Mouse (Mus musculus): ENCODE results near the gene Smc1a. TPM values are rescaled to one million over a fixed set of nuclear protein-coding genes. Genes with fewer than 3 reads are reported as not detected.
A peak's percentile ranks its signal among the peaks of the same experiment; 100 is the strongest.

The Smc1a gene
- 108 and 120 TPM in 2 replicates for polyA plus RNA-seq (2016; fragmentation: Nextera tagmentation; extraction: Ambion mirVana)

GRCm38 (mm10) chrX:152016151-152017145, at the start of gene Smc1a, which contains the start of gene Ribc1:
TSS of gene Smc1a (plus strand) at chrX:152016428.
TSS of gene Ribc1 (minus strand) at chrX:152016295.
- Histone ChIP-seq H3K27ac (replicated peaks) (peak within 1 kb of the TSS; percentile 91), H3K36me3 (peaks cover 12% of the 10 kb centered on the region), H3K4me3 (peak within 1 kb of the TSS; percentile 68), H3K4me1 (peaks cover 16% of the 10 kb centered on the region), H3K27me3 (ENCODE audit: low read depth, poor library complexity, severe bottlenecking) (peaks cover 96% of the 10 kb centered on the region), H3K9me3 (replicated peaks) (no peaks in the 10 kb centered on the region)
- WGBS: 14% methylated on average over 64 of the region's 64 CpGs
- peak; percentile 88 for DNase-seq (ENCODE audit: low spot score)

- Histone ChIP-seq H3K9me3 (replicated peaks) (no peaks in the 10 kb centered on the region), H3K27me3 (ENCODE audit: low read depth, poor library complexity, severe bottlenecking) (peaks cover 99% of the 10 kb centered on the region), H3K4me3 (no peak overlapping the region), H3K36me3 (peaks cover 11% of the 10 kb centered on the region), H3K27ac (replicated peaks) (no peak overlapping the region), H3K4me1 (no peaks in the 10 kb centered on the region)
- no peak for DNase-seq (ENCODE audit: low spot score)
- 70% methylated on average over 4 of the region's 4 CpGs for WGBS
These were observed 17.1 kb upstream of the Smc1a start for GRCm38 (mm10) chrX:151999006-151999710.

GRCm38 (mm10) chrX:152001182-152001684, 15.0 kb upstream of the Smc1a start:
- Histone ChIP-seq H3K4me3 (peak overlapping the region; percentile 61), H3K9me3 (replicated peaks) (no peaks in the 10 kb centered on the region), H3K27ac (replicated peaks) (peak overlapping the region; percentile 81; the same call in 1 of the 2 replicates), H3K27me3 (ENCODE audit: low read depth, poor library complexity, severe bottlenecking) (peaks cover 100% of the 10 kb centered on the region), H3K4me1 (no peaks in the 10 kb centered on the region), H3K36me3 (peaks cover 28% of the 10 kb centered on the region)
- no peak for DNase-seq (ENCODE audit: low spot score)
- 42% methylated on average over 9 of the region's 9 CpGs for WGBS

- no peaks in the 10 kb centered on the region for H3K4me1 ChIP-seq
- H3K4me3 ChIP-seq: peak within 1 kb of the TSS; percentile 61
- DNase-seq (ENCODE audit: low spot score): peak; percentile 84
- H3K9me3 ChIP-seq (replicated peaks): no peaks in the 10 kb centered on the region
- WGBS: 24% methylated on average over 39 of the region's 41 CpGs
- peaks cover 100% of the 10 kb centered on the region for H3K27me3 ChIP-seq (ENCODE audit: low read depth, poor library complexity, severe bottlenecking)
- peaks cover 31% of the 10 kb centered on the region for H3K36me3 ChIP-seq
- H3K27ac ChIP-seq (replicated peaks): peak within 1 kb of the TSS; percentile 81
These were observed 14.2 kb upstream of the Smc1a start, which contains the start of gene Hsd17b10 for GRCm38 (mm10) chrX:152001737-152002710. TSS of gene Hsd17b10 (plus strand) at chrX:152001845.

- H3K4me3 ChIP-seq: peak overlapping the region; percentile 61
- H3K4me1 ChIP-seq: no peaks in the 10 kb centered on the region
- H3K27me3 ChIP-seq (ENCODE audit: low read depth, poor library complexity, severe bottlenecking): peaks cover 100% of the 10 kb centered on the region
- no peak for DNase-seq (ENCODE audit: low spot score)
- H3K36me3 ChIP-seq: peaks cover 37% of the 10 kb centered on the region
- H3K9me3 ChIP-seq (replicated peaks): no peaks in the 10 kb centered on the region
- WGBS: 81% methylated on average over 2 of the region's 2 CpGs
- H3K27ac ChIP-seq (replicated peaks): no peak overlapping the region
These were observed 13.4 kb upstream of the Smc1a start for GRCm38 (mm10) chrX:152002865-152003264.

- Histone ChIP-seq H3K27ac (replicated peaks) (no peak overlapping the region), H3K9me3 (replicated peaks) (no peaks in the 10 kb centered on the region), H3K4me1 (no peaks in the 10 kb centered on the region), H3K27me3 (ENCODE audit: low read depth, poor library complexity, severe bottlenecking) (peaks cover 99% of the 10 kb centered on the region), H3K4me3 (no peak overlapping the region), H3K36me3 (peaks cover 37% of the 10 kb centered on the region)
- 75% methylated on average over 1 of the region's 1 CpGs for WGBS
- no peak for DNase-seq (ENCODE audit: low spot score)
These were observed 8.4 kb upstream of the Smc1a start for GRCm38 (mm10) chrX:152007863-152008262.

GRCm38 (mm10) chrX:152015752-152016150, 477 bp upstream of the Smc1a start:
- Histone ChIP-seq H3K4me3 (peak overlapping the region; percentile 68), H3K27me3 (ENCODE audit: low read depth, poor library complexity, severe bottlenecking) (peaks cover 96% of the 10 kb centered on the region), H3K9me3 (replicated peaks) (no peaks in the 10 kb centered on the region), H3K27ac (replicated peaks) (peak overlapping the region; percentile 91), H3K4me1 (peaks cover 16% of the 10 kb centered on the region), H3K36me3 (peaks cover 12% of the 10 kb centered on the region)
- WGBS: 24% methylated on average over 11 of the region's 11 CpGs
- DNase-seq (ENCODE audit: low spot score): no peak

- H3K36me3 ChIP-seq: peaks cover 12% of the 10 kb centered on the region
- WGBS: 21% methylated on average over 14 of the region's 14 CpGs
- H3K4me3 ChIP-seq: peak overlapping the region; percentile 68
- H3K27ac ChIP-seq (replicated peaks): peak overlapping the region; percentile 91
- H3K4me1 ChIP-seq: peaks cover 16% of the 10 kb centered on the region
- DNase-seq (ENCODE audit: low spot score): no peak
- H3K9me3 ChIP-seq (replicated peaks): no peaks in the 10 kb centered on the region
- H3K27me3 ChIP-seq (ENCODE audit: low read depth, poor library complexity, severe bottlenecking): peaks cover 94% of the 10 kb centered on the region
These were observed 958 bp downstream of the Smc1a start for GRCm38 (mm10) chrX:152017186-152017585.

- Histone ChIP-seq H3K27ac (replicated peaks) (no peak overlapping the region), H3K4me1 (peaks cover 16% of the 10 kb centered on the region), H3K27me3 (ENCODE audit: low read depth, poor library complexity, severe bottlenecking) (peaks cover 94% of the 10 kb centered on the region), H3K36me3 (peaks cover 17% of the 10 kb centered on the region), H3K9me3 (replicated peaks) (no peaks in the 10 kb centered on the region), H3K4me3 (no peak overlapping the region)
- 89% methylated on average over 2 of the region's 2 CpGs for WGBS
- DNase-seq (ENCODE audit: low spot score): no peak
These were observed 3.1 kb downstream of the Smc1a start for GRCm38 (mm10) chrX:152019294-152019693.

GRCm38 (mm10) chrX:152039865-152040264, 23.6 kb downstream of the Smc1a start:
- no peak for DNase-seq (ENCODE audit: low spot score)
- H3K9me3 ChIP-seq (replicated peaks): no peaks in the 10 kb centered on the region
- H3K27me3 ChIP-seq (ENCODE audit: low read depth, poor library complexity, severe bottlenecking): peaks cover 92% of the 10 kb centered on the region
- H3K4me1 ChIP-seq: no peaks in the 10 kb centered on the region
- no peak overlapping the region for H3K27ac ChIP-seq (replicated peaks)
- H3K36me3 ChIP-seq: peaks cover 68% of the 10 kb centered on the region
- H3K4me3 ChIP-seq: no peak overlapping the region

- no peaks in the 10 kb centered on the region for H3K9me3 ChIP-seq (replicated peaks)
- no peaks in the 10 kb centered on the region for H3K4me1 ChIP-seq
- peaks cover 74% of the 10 kb centered on the region for H3K36me3 ChIP-seq
- no peak for DNase-seq (ENCODE audit: low spot score)
- no peak overlapping the region for H3K4me3 ChIP-seq
- H3K27ac ChIP-seq (replicated peaks): no peak overlapping the region
- H3K27me3 ChIP-seq (ENCODE audit: low read depth, poor library complexity, severe bottlenecking): peaks cover 100% of the 10 kb centered on the region
These were observed 31.0 kb downstream of the Smc1a start for GRCm38 (mm10) chrX:152047230-152047629.

GRCm38 (mm10) chrX:152052546-152052945, 36.3 kb downstream of the Smc1a start:
- DNase-seq (ENCODE audit: low spot score): no peak

More at GRCm38 (mm10) chrX:152052546-152052945, 36.3 kb downstream of the Smc1a start:
- WGBS: 74% methylated on average over 3 of the region's 3 CpGs
- Histone ChIP-seq H3K36me3 (peaks cover 70% of the 10 kb centered on the region), H3K27me3 (ENCODE audit: low read depth, poor library complexity, severe bottlenecking) (peaks cover 100% of the 10 kb centered on the region), H3K9me3 (replicated peaks) (no peaks in the 10 kb centered on the region), H3K4me1 (no peaks in the 10 kb centered on the region), H3K27ac (replicated peaks) (no peak overlapping the region), H3K4me3 (no peak overlapping the region)

All from midbrain, embryonic 10.5 days (tissue).